Mouse (Mus musculus): ENCODE data around the gene Mkln1. TPM values are rescaled to one million over a fixed set of nuclear protein-coding genes. Genes with fewer than 3 reads are reported as not detected.
A peak's percentile ranks its signal among the peaks of the same experiment; 100 is the strongest.

Gene Mkln1
- polyA plus RNA-seq, 1 experiment from 2014 or later, result 254 TPM

DNA sequence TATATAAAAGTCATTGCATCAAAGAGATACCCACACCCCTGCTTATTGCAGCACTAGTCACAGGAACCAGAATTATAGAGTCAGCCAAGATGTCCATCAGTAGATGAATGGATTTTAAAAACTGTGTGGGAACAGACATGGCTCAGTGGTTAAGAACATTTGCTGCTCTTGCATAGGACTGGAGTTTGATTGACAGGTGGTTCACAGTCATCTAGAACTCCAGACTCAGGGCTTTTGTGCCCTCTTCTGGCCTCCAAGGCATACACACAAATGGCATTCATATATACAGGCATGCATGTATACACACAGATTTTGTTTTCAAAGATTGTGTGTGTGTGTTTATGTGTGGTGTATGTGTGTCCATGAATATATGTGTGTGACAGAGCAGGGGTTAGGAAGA is 14.0 kb downstream of the Mkln1 start:
- H3K27ac ChIP-seq (replicated peaks; ENCODE audit: low read depth, low read length), result no peak overlapping the region
- H3K9me3 ChIP-seq (replicated peaks; ENCODE audit: control insufficient read depth, low read length), result no peaks in the 10 kb centered on the region
- no peak overlapping the region for H3K4me2 ChIP-seq (ENCODE audit: low read depth, low read length)
- no peaks in the 10 kb centered on the region for H3K36me3 ChIP-seq (replicated peaks; ENCODE audit: control insufficient read depth, insufficient read depth, low read depth, low read length)
- no peak overlapping the region for H3K4me3 ChIP-seq (ENCODE audit: low read depth, low read length)
- ATAC-seq (replicated peaks; ENCODE audit: insufficient number of reproducible peaks, low FRiP score, low TSS enrichment, low read depth) (no peak), DNase-seq (ENCODE audit: low spot score) (no peak)
- H3K9ac ChIP-seq (replicated peaks; ENCODE audit: low read length), result no peak overlapping the region
- no peaks in the 10 kb centered on the region for H3K27me3 ChIP-seq (ENCODE audit: control insufficient read depth, insufficient read depth, low read length)
- H3K4me1 ChIP-seq (ENCODE audit: control insufficient read depth, insufficient read depth, low read length), result no peaks in the 10 kb centered on the region

GRCm38 (mm10) chr6:31413556-31413955 is 15.0 kb downstream of the Mkln1 start:
- no peak overlapping the region for H3K4me2 ChIP-seq (ENCODE audit: low read depth, low read length)
- no peaks in the 10 kb centered on the region for H3K27me3 ChIP-seq (ENCODE audit: control insufficient read depth, insufficient read depth, low read length)
- H3K4me1 ChIP-seq (ENCODE audit: control insufficient read depth, insufficient read depth, low read length), result no peaks in the 10 kb centered on the region
- DNase-seq (ENCODE audit: low spot score) (no peak), ATAC-seq (replicated peaks; ENCODE audit: insufficient number of reproducible peaks, low FRiP score, low TSS enrichment, low read depth) (no peak)
- no peaks in the 10 kb centered on the region for H3K9me3 ChIP-seq (replicated peaks; ENCODE audit: control insufficient read depth, low read length)
- no peak overlapping the region for H3K27ac ChIP-seq (replicated peaks; ENCODE audit: low read depth, low read length)
- no peak overlapping the region for H3K9ac ChIP-seq (replicated peaks; ENCODE audit: low read length)
- no peak overlapping the region for H3K4me3 ChIP-seq (ENCODE audit: low read depth, low read length)
- H3K36me3 ChIP-seq (replicated peaks; ENCODE audit: control insufficient read depth, insufficient read depth, low read depth, low read length), result no peaks in the 10 kb centered on the region

DNA sequence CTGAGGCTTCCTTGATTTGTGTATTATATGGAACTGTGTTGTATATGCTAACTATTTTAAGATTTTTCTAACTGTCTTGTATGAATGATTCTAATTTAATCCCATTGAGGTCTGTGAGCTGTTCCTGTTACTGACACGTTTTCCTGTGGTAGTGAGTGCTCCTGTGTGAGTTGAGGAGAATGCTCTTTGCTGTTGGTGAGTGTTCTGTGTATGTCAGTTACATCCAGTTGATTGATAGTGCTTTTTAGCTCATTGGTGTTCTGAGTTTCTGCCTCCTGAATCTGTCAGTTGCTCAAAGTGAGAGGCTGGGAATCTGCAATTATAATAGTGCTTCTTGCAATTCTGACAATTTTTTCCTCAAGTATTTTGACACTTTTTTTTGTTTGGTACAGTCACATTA is 15.8 kb downstream of the Mkln1 start:
- no peak overlapping the region for H3K4me2 ChIP-seq (ENCODE audit: low read depth, low read length)
- DNase-seq (ENCODE audit: low spot score) (no peak), ATAC-seq (replicated peaks; ENCODE audit: insufficient number of reproducible peaks, low FRiP score, low TSS enrichment, low read depth) (no peak)
- H3K4me1 ChIP-seq (ENCODE audit: control insufficient read depth, insufficient read depth, low read length), result no peaks in the 10 kb centered on the region
- no peak overlapping the region for H3K4me3 ChIP-seq (ENCODE audit: low read depth, low read length)
- H3K27me3 ChIP-seq (ENCODE audit: control insufficient read depth, insufficient read depth, low read length), result no peaks in the 10 kb centered on the region
- no peaks in the 10 kb centered on the region for H3K36me3 ChIP-seq (replicated peaks; ENCODE audit: control insufficient read depth, insufficient read depth, low read depth, low read length)
- no peak overlapping the region for H3K9ac ChIP-seq (replicated peaks; ENCODE audit: low read length)
- no peaks in the 10 kb centered on the region for H3K9me3 ChIP-seq (replicated peaks; ENCODE audit: control insufficient read depth, low read length)
- WGBS, result 45% methylated on average over 1 of the region's 1 CpGs
- H3K27ac ChIP-seq (replicated peaks; ENCODE audit: low read depth, low read length), result no peak overlapping the region

DNA sequence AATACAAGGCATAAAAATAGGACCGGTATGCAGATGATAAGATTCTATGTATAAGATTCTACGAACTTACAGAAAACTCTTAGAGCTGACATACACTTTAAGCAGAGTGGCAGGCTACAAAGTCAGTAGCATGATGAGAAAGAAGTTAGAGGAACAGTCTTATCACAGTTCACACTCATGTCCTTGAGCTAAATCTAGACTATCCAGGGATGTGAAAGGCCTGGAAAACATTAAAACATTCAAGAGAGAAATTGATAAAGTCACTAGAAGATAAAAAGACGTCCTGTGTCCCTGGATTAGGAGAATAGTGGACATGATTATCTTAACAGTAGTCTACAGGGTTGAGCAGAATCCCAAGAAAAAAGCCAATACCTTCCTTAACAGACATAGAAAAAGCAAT is 26.9 kb downstream of the Mkln1 start:
- H3K27me3 ChIP-seq (ENCODE audit: control insufficient read depth, insufficient read depth, low read length), result no peaks in the 10 kb centered on the region
- WGBS, result 92% methylated on average over 3 of the region's 3 CpGs
- DNase-seq (ENCODE audit: low spot score), result no peak

GRCm38 (mm10) chr6:31437264-31437663 is 38.7 kb downstream of the Mkln1 start:
- Histone ChIP-seq H3K9me3 (replicated peaks; ENCODE audit: control insufficient read depth, low read length) (no peaks in the 10 kb centered on the region), H3K4me3 (ENCODE audit: low read depth, low read length) (no peak overlapping the region), H3K4me1 (ENCODE audit: control insufficient read depth, insufficient read depth, low read length) (no peaks in the 10 kb centered on the region), H3K4me2 (ENCODE audit: low read depth, low read length) (no peak overlapping the region), H3K27ac (replicated peaks; ENCODE audit: low read depth, low read length) (no peak overlapping the region), H3K36me3 (replicated peaks; ENCODE audit: control insufficient read depth, insufficient read depth, low read depth, low read length) (no peaks in the 10 kb centered on the region; the same call in 1 of the 2 replicates), H3K27me3 (ENCODE audit: control insufficient read depth, insufficient read depth, low read length) (no peaks in the 10 kb centered on the region), H3K9ac (replicated peaks; ENCODE audit: low read length) (no peak overlapping the region)
- no peak for DNase-seq (ENCODE audit: low spot score)
- ATAC-seq (replicated peaks; ENCODE audit: insufficient number of reproducible peaks, low FRiP score, low TSS enrichment, low read depth), result no peak
- WGBS, result 97% methylated on average over 2 of the region's 2 CpGs

More for the DNA sequence above, 26.9 kb downstream of the Mkln1 start:
- H3K4me3 ChIP-seq (ENCODE audit: low read depth, low read length), result no peak overlapping the region
- no peaks in the 10 kb centered on the region for H3K4me1 ChIP-seq (ENCODE audit: control insufficient read depth, insufficient read depth, low read length)
- ATAC-seq (replicated peaks; ENCODE audit: insufficient number of reproducible peaks, low FRiP score, low TSS enrichment, low read depth), result no peak
- no peak overlapping the region for H3K9ac ChIP-seq (replicated peaks; ENCODE audit: low read length)
- H3K27ac ChIP-seq (replicated peaks; ENCODE audit: low read depth, low read length), result no peak overlapping the region
- H3K9me3 ChIP-seq (replicated peaks; ENCODE audit: control insufficient read depth, low read length), result no peaks in the 10 kb centered on the region
- no peak overlapping the region for H3K4me2 ChIP-seq (ENCODE audit: low read depth, low read length)
- H3K36me3 ChIP-seq (replicated peaks; ENCODE audit: control insufficient read depth, insufficient read depth, low read depth, low read length), result no peaks in the 10 kb centered on the region

- H3K4me2 ChIP-seq (ENCODE audit: low read depth, low read length), result no peak overlapping the region
- DNase-seq (ENCODE audit: low spot score) (no peak), ATAC-seq (replicated peaks; ENCODE audit: insufficient number of reproducible peaks, low FRiP score, low TSS enrichment, low read depth) (no peak)
- WGBS, result 85% methylated on average over 1 of the region's 1 CpGs
- H3K36me3 ChIP-seq (replicated peaks; ENCODE audit: control insufficient read depth, insufficient read depth, low read depth, low read length), result no peaks in the 10 kb centered on the region
- no peaks in the 10 kb centered on the region for H3K27me3 ChIP-seq (ENCODE audit: control insufficient read depth, insufficient read depth, low read length)
- H3K27ac ChIP-seq (replicated peaks; ENCODE audit: low read depth, low read length), result no peak overlapping the region
- H3K4me3 ChIP-seq (ENCODE audit: low read depth, low read length), result no peak overlapping the region
- H3K4me1 ChIP-seq (ENCODE audit: control insufficient read depth, insufficient read depth, low read length), result no peaks in the 10 kb centered on the region
- H3K9ac ChIP-seq (replicated peaks; ENCODE audit: low read length), result no peak overlapping the region
- H3K9me3 ChIP-seq (replicated peaks; ENCODE audit: control insufficient read depth, low read length), result no peaks in the 10 kb centered on the region
These were observed 46.7 kb downstream of the Mkln1 start for GRCm38 (mm10) chr6:31445258-31445657.

- no peaks in the 10 kb centered on the region for H3K4me1 ChIP-seq (ENCODE audit: control insufficient read depth, insufficient read depth, low read length)
- no peak overlapping the region for H3K4me3 ChIP-seq (ENCODE audit: low read depth, low read length)
These were observed 55.2 kb downstream of the Mkln1 start for GRCm38 (mm10) chr6:31453735-31454134.

GRCm38 (mm10) chr6:31455376-31455775 is 56.8 kb downstream of the Mkln1 start:
- ATAC-seq (replicated peaks; ENCODE audit: insufficient number of reproducible peaks, low FRiP score, low TSS enrichment, low read depth) (no peak), DNase-seq (ENCODE audit: low spot score) (no peak)
- Histone ChIP-seq H3K27me3 (ENCODE audit: control insufficient read depth, insufficient read depth, low read length) (no peaks in the 10 kb centered on the region), H3K36me3 (replicated peaks; ENCODE audit: control insufficient read depth, insufficient read depth, low read depth, low read length) (no peaks in the 10 kb centered on the region; the same call in 1 of the 2 replicates), H3K27ac (replicated peaks; ENCODE audit: low read depth, low read length) (no peak overlapping the region), H3K9me3 (replicated peaks; ENCODE audit: control insufficient read depth, low read length) (no peaks in the 10 kb centered on the region), H3K4me1 (ENCODE audit: control insufficient read depth, insufficient read depth, low read length) (no peaks in the 10 kb centered on the region), H3K4me3 (ENCODE audit: low read depth, low read length) (no peak overlapping the region), H3K9ac (replicated peaks; ENCODE audit: low read length) (no peak overlapping the region), H3K4me2 (ENCODE audit: low read depth, low read length) (no peak overlapping the region)
- 86% methylated on average over 2 of the region's 2 CpGs for WGBS

More at GRCm38 (mm10) chr6:31453735-31454134, 55.2 kb downstream of the Mkln1 start:
- DNase-seq (ENCODE audit: low spot score), result peak; percentile 72
- no peaks in the 10 kb centered on the region for H3K27me3 ChIP-seq (ENCODE audit: control insufficient read depth, insufficient read depth, low read length)
- no peak overlapping the region for H3K27ac ChIP-seq (replicated peaks; ENCODE audit: low read depth, low read length)
- H3K36me3 ChIP-seq (replicated peaks; ENCODE audit: control insufficient read depth, insufficient read depth, low read depth, low read length), result no peaks in the 10 kb centered on the region; the same call in 1 of the 2 replicates
- no peak for ATAC-seq (replicated peaks; ENCODE audit: insufficient number of reproducible peaks, low FRiP score, low TSS enrichment, low read depth)
- H3K9me3 ChIP-seq (replicated peaks; ENCODE audit: control insufficient read depth, low read length), result no peaks in the 10 kb centered on the region
- H3K9ac ChIP-seq (replicated peaks; ENCODE audit: low read length), result no peak overlapping the region
- no peak overlapping the region for H3K4me2 ChIP-seq (ENCODE audit: low read depth, low read length)

Data from embryonic facial prominence, embryonic 11.5 days (tissue).